Mouse (Mus musculus) intestine, embryonic 14.5 days (tissue): ENCODE results near the gene Ccdc102a. TPM values are rescaled to one million over a fixed set of nuclear protein-coding genes. Genes with fewer than 3 reads are reported as not detected.

Experiments
- ATAC-seq: fragments of 200-750 bp; cut with Nextera tagmentation; replicated peaks from 2 replicates; pipeline ENCODE4 v1.8.0; 2017; ENCODE audit warnings: low read depth, moderate number of reproducible peaks, moderate TSS enrichment, moderate library complexity; ENCODE audit not compliant: low FRiP score, low TSS enrichment
- DNase-seq: peaks from one replicate; pipeline ENCODE4 v3.0.0-alpha.2; 2018; ENCODE audit warnings: low spot score
- H3K27ac ChIP-seq: fragments of 300-500 bp; sonication (generic); 2 replicates; pipeline ENCODE4 v1.5.1; 2014; ENCODE audit warnings: low read depth, mild to moderate bottlenecking, control low read depth
- H3K27me3 ChIP-seq: fragments of 300-500 bp; sonication (generic); replicated peaks from 2 replicates; pipeline ENCODE4 v1.6.1; 2014; ENCODE audit warnings: low read length, control low read depth; ENCODE audit not compliant: control insufficient read depth, insufficient read depth
- H3K36me3 ChIP-seq: fragments of 300-500 bp; sonication (generic); 2 replicates; pipeline ENCODE4 v1.6.1; 2014; ENCODE audit warnings: low read length, control low read depth; ENCODE audit not compliant: control insufficient read depth, insufficient read depth
- H3K4me1 ChIP-seq: fragments of 300-500 bp; sonication (generic); replicated peaks from 2 replicates; pipeline ENCODE4 v1.6.1; 2014; ENCODE audit warnings: low read length, control low read depth, mixed read lengths; ENCODE audit not compliant: control insufficient read depth, insufficient read depth
- H3K4me2 ChIP-seq: fragments of 300-500 bp; sonication (generic); 2 replicates; pipeline ENCODE4 v1.6.1; 2014; ENCODE audit warnings: low read length
- H3K4me3 ChIP-seq: fragments of 300-500 bp; sonication (generic); 2 replicates; pipeline ENCODE4 v1.5.1; 2014; ENCODE audit warnings: low read depth, low read length, control low read depth, mixed read lengths
- H3K9ac ChIP-seq: fragments of 300-500 bp; sonication (generic); 2 replicates; pipeline ENCODE4 v1.6.1; 2014; ENCODE audit warnings: mild to moderate bottlenecking, low read length
- H3K9me3 ChIP-seq: fragments of 300-500 bp; sonication (generic); 2 replicates; pipeline ENCODE4 v1.6.1; 2016; ENCODE audit warnings: low read length, control low read depth; ENCODE audit not compliant: control insufficient read depth
- WGBS: fragments of 180-500 bp; shearing (Covaris S2); extraction: QIAGEN DNeasy Blood & Tissue Kit; methylation state at CpG from one replicate; pipeline ENCODE4 v1.1.7; 2014; 5-methylcytosine and 5-hydroxymethylcytosine counted together
- polyA plus RNA-seq: library from polyadenylated mRNA; unstranded; fragments of >200 nt; fragmentation: Nextera tagmentation; extraction: Ambion mirVana; gene quantifications from 2 replicates; pipeline ENCODE4 v1.2.1, GENCODE M21; 2014

The Ccdc102a gene
- polyA plus RNA-seq = 27.5 and 28.2 TPM in 2 replicates

GRCm38 (mm10) chr8:94917851-94918495 is at the start of gene Ccdc102a:
TSS of gene Ccdc102a (minus strand) at chr8:94918098.
- Histone ChIP-seq H3K9ac (peak within 1 kb of the TSS; percentile 86), H3K27ac (peak within 1 kb of the TSS; percentile 71), H3K4me3 (peak within 1 kb of the TSS; percentile 80), H3K4me1 (peaks cover 44% of the 10 kb centered on the region), H3K27me3 (no peaks in the 10 kb centered on the region), H3K4me2 (peak within 1 kb of the TSS; percentile 72), H3K36me3 (no peaks in the 10 kb centered on the region), H3K9me3 (no peaks in the 10 kb centered on the region)
- ATAC-seq (peak; percentile 48), DNase-seq (no peak)
- 3% methylated on average over 51 of the region's 51 CpGs for WGBS

- ATAC-seq (no peak), DNase-seq (no peak)
- no peak overlapping the region for H3K9ac ChIP-seq
- no peaks in the 10 kb centered on the region for H3K27me3 ChIP-seq
- no peaks in the 10 kb centered on the region for H3K4me1 ChIP-seq
- H3K4me2 ChIP-seq = no peak overlapping the region
- WGBS = 88% methylated on average over 3 of the region's 3 CpGs
- no peaks in the 10 kb centered on the region for H3K9me3 ChIP-seq
- H3K27ac ChIP-seq = no peak overlapping the region
- H3K36me3 ChIP-seq = no peaks in the 10 kb centered on the region
- no peak overlapping the region for H3K4me3 ChIP-seq
Measured at GRCm38 (mm10) chr8:94967554-94967953, 49.7 kb upstream of the Ccdc102a start.

GRCm38 (mm10) chr8:94967071-94967470 is 49.2 kb upstream of the Ccdc102a start:
- Histone ChIP-seq H3K27ac (no peak overlapping the region), H3K9me3 (no peaks in the 10 kb centered on the region), H3K4me1 (no peaks in the 10 kb centered on the region), H3K27me3 (no peaks in the 10 kb centered on the region), H3K4me3 (no peak overlapping the region), H3K36me3 (no peaks in the 10 kb centered on the region), H3K9ac (no peak overlapping the region), H3K4me2 (no peak overlapping the region)
- whole genome bisulfite sequencing = 77% methylated on average over 4 of the region's 4 CpGs
- ATAC-seq = no peak
- no peak for DNase-seq

- Histone ChIP-seq H3K4me2 (no peak overlapping the region), H3K4me3 (no peak overlapping the region), H3K36me3 (no peaks in the 10 kb centered on the region), H3K4me1 (no peaks in the 10 kb centered on the region), H3K27me3 (no peaks in the 10 kb centered on the region), H3K9ac (no peak overlapping the region), H3K27ac (no peak overlapping the region), H3K9me3 (no peaks in the 10 kb centered on the region)
- DNase-seq (peak; percentile 65), ATAC-seq (no peak)
- 24% methylated on average over 7 of the region's 7 CpGs for WGBS
Measured at GRCm38 (mm10) chr8:94966578-94966977, 48.7 kb upstream of the Ccdc102a start.

GRCm38 (mm10) chr8:94964828-94965227 is 46.9 kb upstream of the Ccdc102a start:
- H3K9me3 ChIP-seq = no peaks in the 10 kb centered on the region
- ATAC-seq (no peak), DNase-seq (no peak)
- H3K4me2 ChIP-seq = no peak overlapping the region
- no peaks in the 10 kb centered on the region for H3K36me3 ChIP-seq
- H3K27me3 ChIP-seq = no peaks in the 10 kb centered on the region
- 39% methylated on average over 10 of the region's 10 CpGs for WGBS
- H3K4me1 ChIP-seq = no peaks in the 10 kb centered on the region
- no peak overlapping the region for H3K27ac ChIP-seq
- H3K9ac ChIP-seq = no peak overlapping the region
- H3K4me3 ChIP-seq = no peak overlapping the region

- H3K27me3 ChIP-seq = no peaks in the 10 kb centered on the region
- DNase-seq (no peak), ATAC-seq (no peak)
- no peak overlapping the region for H3K4me2 ChIP-seq
- H3K9ac ChIP-seq = no peak overlapping the region
- H3K4me1 ChIP-seq = no peaks in the 10 kb centered on the region
- no peaks in the 10 kb centered on the region for H3K36me3 ChIP-seq
- 71% methylated on average over 1 of the region's 1 CpGs for WGBS
- no peak overlapping the region for H3K27ac ChIP-seq
- H3K4me3 ChIP-seq = no peak overlapping the region
- no peaks in the 10 kb centered on the region for H3K9me3 ChIP-seq
Measured at GRCm38 (mm10) chr8:94962201-94962600, 44.3 kb upstream of the Ccdc102a start.

GRCm38 (mm10) chr8:94956078-94956574 is 38.2 kb upstream of the Ccdc102a start:
- no peak for ATAC-seq
- H3K27me3 ChIP-seq = no peaks in the 10 kb centered on the region
- no peak for DNase-seq
- no peaks in the 10 kb centered on the region for H3K36me3 ChIP-seq
- 0 out of 2 replicates have a peak, but pooled peaks cover 7% of the 10 kb centered on the region for H3K4me1 ChIP-seq
- no peaks in the 10 kb centered on the region for H3K9me3 ChIP-seq
- WGBS = 56% methylated on average over 1 of the region's 1 CpGs
- no peak overlapping the region for H3K27ac ChIP-seq
- H3K4me2 ChIP-seq = no peak overlapping the region
- no peak overlapping the region for H3K9ac ChIP-seq
- H3K4me3 ChIP-seq = no peak overlapping the region

GRCm38 (mm10) chr8:94954921-94955758 is 37.2 kb upstream of the Ccdc102a start:
- Histone ChIP-seq H3K27me3 (no peaks in the 10 kb centered on the region), H3K4me2 (no peak overlapping the region), H3K4me1 (0 out of 2 replicates have a peak, but pooled peaks cover 7% of the 10 kb centered on the region), H3K9ac (no peak overlapping the region), H3K9me3 (no peaks in the 10 kb centered on the region), H3K4me3 (no peak overlapping the region), H3K36me3 (no peaks in the 10 kb centered on the region), H3K27ac (peak overlapping the region; percentile 69)
- 20% methylated on average over 9 of the region's 9 CpGs for WGBS
- ATAC-seq = peak; percentile 67
- peak; percentile 62 for DNase-seq
